Mouse (Mus musculus): ENCODE results near the gene Ccl20. TPM values are rescaled to one million over a fixed set of nuclear protein-coding genes. Genes with fewer than 3 reads are reported as not detected.
A peak's percentile ranks its signal among the peaks of the same experiment; 100 is the strongest.

Gene Ccl20
- not detected for total RNA-seq (2021)

- intact Hi-C loops (cut with DNase I): no loop called here
Observed at GRCm38 (mm10) chr1:83116447-83117137, at the start of gene Ccl20. Gene Ccl20, plus strand, starts transcription at chr1:83116766.

GRCm38 (mm10) chr1:83067205-83067604 lies 49.4 kb upstream of the Ccl20 start:
- intact Hi-C loops (cut with DNase I): no loop called here
- DNase-seq: peak; percentile 12

More at GRCm38 (mm10) chr1:83116447-83117137, at the start of gene Ccl20:
- DNase-seq: no peak

GRCm38 (mm10) chr1:83075526-83076189 lies 40.9 kb upstream of the Ccl20 start:
- intact Hi-C loops (cut with DNase I): loop anchor here (5.0 kb wide), 1 partner anchor 288 kb away; no protein-coding TSS in a partner anchor
- no peak for DNase-seq

- DNase-seq: peak; percentile 19
Observed at GRCm38 (mm10) chr1:83076190-83076917, 40.2 kb upstream of the Ccl20 start.

GRCm38 (mm10) chr1:83077016-83077415 lies 39.5 kb upstream of the Ccl20 start:
- no peak for DNase-seq
- intact Hi-C loops (cut with DNase I): loop anchor here (5.0 kb wide), 1 partner anchor 290 kb away; no protein-coding TSS in a partner anchor

More at GRCm38 (mm10) chr1:83076190-83076917, 40.2 kb upstream of the Ccl20 start:
- intact Hi-C loops (cut with DNase I): loop anchor here (5.0 kb wide), 1 partner anchor 289 kb away; no protein-coding TSS in a partner anchor

GRCm38 (mm10) chr1:83084790-83085189 lies 31.8 kb upstream of the Ccl20 start:
- no peak for DNase-seq
- intact Hi-C loops (cut with DNase I): no loop called here

GRCm38 (mm10) chr1:83091268-83091667 lies 25.3 kb upstream of the Ccl20 start:
- intact Hi-C loops (cut with DNase I): no loop called here
- no peak for DNase-seq

GRCm38 (mm10) chr1:83096935-83097334 lies 19.6 kb upstream of the Ccl20 start:
- DNase-seq: no peak
- intact Hi-C loops (cut with DNase I): no loop called here

- DNase-seq: no peak
- intact Hi-C loops (cut with DNase I): no loop called here
Observed at GRCm38 (mm10) chr1:83099160-83099559, 17.4 kb upstream of the Ccl20 start.

- DNase-seq: no peak
- intact Hi-C loops (cut with DNase I): no loop called here
Observed at GRCm38 (mm10) chr1:83099580-83100137, 16.9 kb upstream of the Ccl20 start.

- intact Hi-C loops (cut with DNase I): no loop called here
- DNase-seq: peak; percentile 12
Observed at GRCm38 (mm10) chr1:83101891-83102290, 14.7 kb upstream of the Ccl20 start.

GRCm38 (mm10) chr1:83105464-83105863 lies 11.1 kb upstream of the Ccl20 start:
- intact Hi-C loops (cut with DNase I): no loop called here
- no peak for DNase-seq

GRCm38 (mm10) chr1:83107410-83107978 lies 9.1 kb upstream of the Ccl20 start:
- intact Hi-C loops (cut with DNase I): no loop called here
- no peak for DNase-seq

- intact Hi-C loops (cut with DNase I): no loop called here
- no peak for DNase-seq
Observed at GRCm38 (mm10) chr1:83110992-83111391, 5.6 kb upstream of the Ccl20 start.

- intact Hi-C loops (cut with DNase I): no loop called here
- DNase-seq: no peak
Observed at GRCm38 (mm10) chr1:83111726-83112125, 4.8 kb upstream of the Ccl20 start.

- no peak for DNase-seq
- intact Hi-C loops (cut with DNase I): no loop called here
Observed at GRCm38 (mm10) chr1:83117217-83117616, 651 bp downstream of the Ccl20 start.

- intact Hi-C loops (cut with DNase I): no loop called here
- no peak for DNase-seq
Observed at GRCm38 (mm10) chr1:83117661-83118060, 1.1 kb downstream of the Ccl20 start.

- intact Hi-C loops (cut with DNase I): no loop called here
Observed at GRCm38 (mm10) chr1:83119903-83120302, 3.3 kb downstream of the Ccl20 start.

GRCm38 (mm10) chr1:83120312-83120711 lies 3.7 kb downstream of the Ccl20 start:
- intact Hi-C loops (cut with DNase I): no loop called here
- DNase-seq: no peak

More at GRCm38 (mm10) chr1:83119903-83120302, 3.3 kb downstream of the Ccl20 start:
- DNase-seq: no peak

- no peak for DNase-seq
- intact Hi-C loops (cut with DNase I): no loop called here
Observed at GRCm38 (mm10) chr1:83123201-83123600, 6.6 kb downstream of the Ccl20 start.

GRCm38 (mm10) chr1:83135829-83136228 lies 19.3 kb downstream of the Ccl20 start:
- DNase-seq: no peak
- intact Hi-C loops (cut with DNase I): no loop called here

All from left cerebral cortex, postnatal 4 days (tissue).